Mouse (Mus musculus) intestine, embryonic 15.5 days (tissue): Measurements from ENCODE around the gene Psmg1. TPM values are rescaled to one million over a fixed set of nuclear protein-coding genes. Genes with fewer than 3 reads are reported as not detected.
A peak's percentile ranks its signal among the peaks of the same experiment; 100 is the strongest.
"Not testable (repeated sequence)": the region's sequence is repeated elsewhere in the genome, so short reads cannot be mapped to it uniquely, and the experiment has no call there.

Source experiments
- ATAC-seq: fragments of 200-750 bp; cut with Nextera tagmentation; 2 replicates; pipeline ENCODE4 v1.8.0; 2017; ENCODE audit warnings: moderate TSS enrichment, moderate library complexity
- H3K27ac ChIP-seq: fragments of 300-500 bp; sonication (generic); 2 replicates; pipeline ENCODE4 v1.5.1; 2015; ENCODE audit warnings: mild to moderate bottlenecking, inconsistent platforms
- H3K27me3 ChIP-seq: fragments of 300-500 bp; sonication (generic); replicated peaks from 2 replicates; pipeline ENCODE4 v1.6.1; 2015; ENCODE audit warnings: inconsistent platforms
- H3K36me3 ChIP-seq: fragments of 300-500 bp; sonication (generic); 2 replicates; pipeline ENCODE4 v1.6.1; 2015; ENCODE audit warnings: inconsistent platforms
- H3K4me1 ChIP-seq: fragments of 300-500 bp; sonication (generic); replicated peaks from 2 replicates; pipeline ENCODE4 v1.6.1; 2015; ENCODE audit warnings: inconsistent platforms
- H3K4me2 ChIP-seq: fragments of 300-500 bp; sonication (generic); replicated peaks from 2 replicates; pipeline ENCODE4 v1.6.1; 2015; ENCODE audit warnings: mild to moderate bottlenecking, inconsistent platforms
- H3K4me3 ChIP-seq: fragments of 300-500 bp; sonication (generic); replicated peaks from 2 replicates; pipeline ENCODE4 v1.5.1; 2015; ENCODE audit warnings: inconsistent platforms
- H3K9ac ChIP-seq: fragments of 300-500 bp; sonication (generic); 2 replicates; pipeline ENCODE4 v1.6.1; 2015; ENCODE audit warnings: inconsistent platforms
- H3K9me3 ChIP-seq: fragments of 300-500 bp; sonication (generic); 2 replicates; pipeline ENCODE4 v1.6.1; 2016; ENCODE audit warnings: inconsistent platforms
- WGBS: fragments of 180-500 bp; shearing (Covaris S2); methylation state at CpG from one replicate; pipeline ENCODE4 v1.1.7; 2015; 5-methylcytosine and 5-hydroxymethylcytosine counted together
- polyA plus RNA-seq: library from polyadenylated mRNA; unstranded; fragments of >200 nt; fragmentation: Nextera tagmentation; extraction: Ambion mirVana; gene quantifications from 2 replicates; pipeline ENCODE4 v1.2.1, GENCODE M21; 2015

The Psmg1 gene
- polyA plus RNA-seq, 1 experiment from 2014 or later: 90.2 TPM

GRCm38 (mm10) chr16:95994576-95994975 lies 3.8 kb upstream of the Psmg1 start:
- ATAC-seq, H3K4me1 ChIP-seq, H3K27me3 ChIP-seq, H3K4me2 ChIP-seq, H3K4me3 ChIP-seq, H3K9ac ChIP-seq, H3K27ac ChIP-seq, H3K9me3 ChIP-seq, H3K36me3 ChIP-seq: not testable (repeated sequence)
- 91% methylated on average over 4 of the region's 4 CpGs for WGBS

- Histone ChIP-seq H3K4me1 (peaks cover 6% of the 10 kb centered on the region; the same call in 1 of the 2 replicates), H3K4me2 (no peak overlapping the region), H3K36me3 (no peaks in the 10 kb centered on the region), H3K27me3 (no peaks in the 10 kb centered on the region), H3K9me3 (no peaks in the 10 kb centered on the region), H3K9ac (no peak overlapping the region), H3K27ac (no peak overlapping the region), H3K4me3 (no peak overlapping the region)
- no peak for ATAC-seq
- WGBS: 60% methylated on average over 5 of the region's 5 CpGs
These were observed 1.8 kb upstream of the Psmg1 start for GRCm38 (mm10) chr16:95992596-95992995.

GRCm38 (mm10) chr16:95991122-95991900 lies 551 bp upstream of the Psmg1 start:
- H3K27me3 ChIP-seq: no peaks in the 10 kb centered on the region
- H3K4me3 ChIP-seq: peak overlapping the region; percentile 69
- H3K36me3 ChIP-seq: no peaks in the 10 kb centered on the region
- 6% methylated on average over 10 of the region's 10 CpGs for WGBS
- peaks cover 6% of the 10 kb centered on the region; the same call in 1 of the 2 replicates for H3K4me1 ChIP-seq
- H3K9me3 ChIP-seq: no peaks in the 10 kb centered on the region
- peak overlapping the region; percentile 86 for H3K9ac ChIP-seq
- peak overlapping the region; percentile 65 for H3K4me2 ChIP-seq
- peak overlapping the region; percentile 74 for H3K27ac ChIP-seq
- ATAC-seq: no peak

GRCm38 (mm10) chr16:95984911-95985310 lies 5.8 kb downstream of the Psmg1 start:
- H3K27ac ChIP-seq: no peak overlapping the region
- no peak overlapping the region for H3K4me3 ChIP-seq
- H3K36me3 ChIP-seq: peaks cover 6% of the 10 kb centered on the region; the same call in 1 of the 2 replicates
- WGBS: 85% methylated on average over 5 of the region's 5 CpGs
- H3K4me2 ChIP-seq: no peak overlapping the region
- no peak for ATAC-seq
- H3K9me3 ChIP-seq: no peaks in the 10 kb centered on the region
- peaks cover 2% of the 10 kb centered on the region; the same call in 1 of the 2 replicates for H3K4me1 ChIP-seq
- H3K9ac ChIP-seq: no peak overlapping the region
- no peaks in the 10 kb centered on the region for H3K27me3 ChIP-seq

GRCm38 (mm10) chr16:95983601-95984000 lies 7.2 kb downstream of the Psmg1 start:
- Histone ChIP-seq H3K4me3 (no peak overlapping the region), H3K27ac (no peak overlapping the region), H3K9me3 (no peaks in the 10 kb centered on the region), H3K4me2 (no peak overlapping the region), H3K36me3 (peaks cover 6% of the 10 kb centered on the region; the same call in 1 of the 2 replicates), H3K27me3 (no peaks in the 10 kb centered on the region), H3K9ac (no peak overlapping the region), H3K4me1 (no peaks in the 10 kb centered on the region)
- WGBS: 75% methylated on average over 7 of the region's 7 CpGs
- ATAC-seq: peak; percentile 55; the same call in 1 of the 2 replicates

- Histone ChIP-seq H3K27me3 (no peaks in the 10 kb centered on the region), H3K4me2 (no peak overlapping the region), H3K27ac (no peak overlapping the region), H3K4me3 (no peak overlapping the region), H3K4me1 (no peaks in the 10 kb centered on the region), H3K36me3 (no peaks in the 10 kb centered on the region), H3K9ac (no peak overlapping the region), H3K9me3 (no peaks in the 10 kb centered on the region)
- no peak for ATAC-seq
- WGBS: 76% methylated on average over 2 of the region's 2 CpGs
These were observed 19.9 kb downstream of the Psmg1 start for GRCm38 (mm10) chr16:95970841-95971240.

- Histone ChIP-seq H3K9ac (no peak overlapping the region), H3K27ac (no peak overlapping the region), H3K4me2 (no peak overlapping the region), H3K36me3 (no peaks in the 10 kb centered on the region), H3K9me3 (no peaks in the 10 kb centered on the region), H3K4me3 (no peak overlapping the region), H3K27me3 (no peaks in the 10 kb centered on the region), H3K4me1 (0 out of 2 replicates have a peak, but pooled peaks cover 2% of the 10 kb centered on the region)
- WGBS: 65% methylated on average over 11 of the region's 11 CpGs
- no peak for ATAC-seq
These were observed 23.3 kb downstream of the Psmg1 start for GRCm38 (mm10) chr16:95967455-95967854.

- Histone ChIP-seq H3K4me1 (0 out of 2 replicates have a peak, but pooled peaks cover 2% of the 10 kb centered on the region), H3K4me3 (no peak overlapping the region), H3K4me2 (no peak overlapping the region), H3K36me3 (no peaks in the 10 kb centered on the region), H3K27ac (no peak overlapping the region), H3K27me3 (no peaks in the 10 kb centered on the region), H3K9me3 (no peaks in the 10 kb centered on the region), H3K9ac (no peak overlapping the region)
- peak; percentile 42; the same call in 1 of the 2 replicates for ATAC-seq
- 32% methylated on average over 11 of the region's 11 CpGs for WGBS
These were observed 26.2 kb downstream of the Psmg1 start for GRCm38 (mm10) chr16:95964427-95965023.

GRCm38 (mm10) chr16:95961484-95961883 lies 29.3 kb downstream of the Psmg1 start:
- H3K27ac ChIP-seq, ATAC-seq, H3K36me3 ChIP-seq, H3K4me3 ChIP-seq, H3K9me3 ChIP-seq, H3K4me1 ChIP-seq, H3K9ac ChIP-seq, H3K4me2 ChIP-seq, H3K27me3 ChIP-seq: not testable (repeated sequence)
- 65% methylated on average over 1 of the region's 1 CpGs for WGBS

GRCm38 (mm10) chr16:95960689-95961088 lies 30.1 kb downstream of the Psmg1 start:
- H3K4me3 ChIP-seq, ATAC-seq, H3K4me2 ChIP-seq, H3K27me3 ChIP-seq, H3K9me3 ChIP-seq, H3K9ac ChIP-seq, H3K27ac ChIP-seq, H3K36me3 ChIP-seq, H3K4me1 ChIP-seq: not testable (repeated sequence)
- 95% methylated on average over 2 of the region's 2 CpGs for WGBS

- peak; percentile 49; the same call in 1 of the 2 replicates for ATAC-seq
- Histone ChIP-seq H3K9ac (no peak overlapping the region), H3K4me3 (no peak overlapping the region), H3K4me1 (0 out of 2 replicates have a peak, but pooled peaks cover 2% of the 10 kb centered on the region), H3K27ac (no peak overlapping the region), H3K9me3 (no peaks in the 10 kb centered on the region), H3K27me3 (no peaks in the 10 kb centered on the region), H3K4me2 (no peak overlapping the region), H3K36me3 (no peaks in the 10 kb centered on the region)
- WGBS: 64% methylated on average over 8 of the region's 8 CpGs
These were observed 32.7 kb downstream of the Psmg1 start for GRCm38 (mm10) chr16:95958080-95958479.

GRCm38 (mm10) chr16:95956618-95957017 lies 34.1 kb downstream of the Psmg1 start:
- Histone ChIP-seq H3K36me3 (no peaks in the 10 kb centered on the region), H3K9ac (no peak overlapping the region), H3K4me2 (no peak overlapping the region), H3K4me3 (no peak overlapping the region), H3K27ac (no peak overlapping the region), H3K9me3 (no peaks in the 10 kb centered on the region), H3K4me1 (no peaks in the 10 kb centered on the region), H3K27me3 (no peaks in the 10 kb centered on the region)
- WGBS: 66% methylated on average over 5 of the region's 5 CpGs
- ATAC-seq: no peak
